Mouse (Mus musculus) embryonic stem cell, embryonic (primary cell): ENCODE measurements around the gene Sh3bp2.

Source experiments
- CTCF ChIA-PET, 4 experiments: fragments of 300-600 bp in 2 of 4; fragments of 350-600 bp in 2 of 4; sonication (Branson Sonifier 250); formaldehyde crosslinking; loops; one replicate each; lab custom pipeline; 2022; ENCODE audit warnings: inconsistent platforms in 2 of 4; lab: Charles Lee
- POLR2A ChIA-PET, 4 experiments: fragments of 300-600 bp in 2 of 4; fragments of 350-600 bp in 2 of 4; sonication (Branson Sonifier 250); formaldehyde crosslinking; loops; one replicate each; lab custom pipeline; 2022; ENCODE audit warnings: antibody characterized with exemption in 4 of 4, inconsistent platforms in 1 of 4; lab: Charles Lee

Sh3bp2 gene

GRCm38 (mm10) chr5:34592666-34593065 lies 67.0 kb downstream of the Sh3bp2 start:
- ChIA-PET POLR2A (interaction anchor here in 3 of 4 experiments (0.6 to 5.3 kb wide), 20 partner anchors 11 to 1057 kb away, joined by 3 to 53 read pairs (median 4); partner anchors contain the start of genes Add1 (in 2 of the 3), Grk4 (in 1 of the 3), Mfsd10 (in 1 of the 3) and Nop14 (in 1 of the 3)), CTCF (interaction anchor here in 3 of 4 experiments (0.5 to 1.4 kb wide), 4 partner anchors 9 to 51 kb away, joined by 3 to 4 read pairs (median 4); partner anchors contain the start of gene Mfsd10 (in 1 of the 3))

GRCm38 (mm10) chr5:34593202-34593727 lies 67.6 kb downstream of the Sh3bp2 start:
- ChIA-PET CTCF (interaction anchor here in 3 of 4 experiments (0.5 to 1.3 kb wide), 3 partner anchors 9 to 43 kb away, joined by 3 to 4 read pairs (median 4); partner anchors contain the start of gene Mfsd10 (in 1 of the 3)), POLR2A (interaction anchor here in 3 of 4 experiments (0.6 to 5.3 kb wide), 20 partner anchors 10 to 1057 kb away, joined by 3 to 53 read pairs (median 4); partner anchors contain the start of genes Add1 (in 2 of the 3), Grk4 (in 1 of the 3), Mfsd10 (in 1 of the 3) and Nop14 (in 1 of the 3))

GRCm38 (mm10) chr5:34604576-34604975 lies 78.9 kb downstream of the Sh3bp2 start:
- ChIA-PET POLR2A (interaction anchor here in 1 of 4 experiments (1.2 to 3.2 kb wide), 2 partner anchors 12 to 14 kb away, joined by 3 to 11 read pairs; no protein-coding TSS in a partner anchor), CTCF (interaction anchor here in 1 of 4 experiments (1.0 kb wide), 1 partner anchor 43 kb away, joined by 3 read pairs; no protein-coding TSS in a partner anchor)

- ChIA-PET POLR2A (interaction anchor here in 2 of 4 experiments (1.1 to 1.8 kb wide), 5 partner anchors 9 to 53 kb away, joined by 3 to 8 read pairs (median 4); partner anchors contain the start of genes Grk4 (in 2 of the 2), Nop14 (in 2 of the 2) and Mfsd10 (in 1 of the 2)), CTCF (interaction anchor here in 1 of 4 experiments (0.6 to 1.8 kb wide), 2 partner anchors 60 to 68 kb away, joined by 3 read pairs; no protein-coding TSS in a partner anchor)
Observed at GRCm38 (mm10) chr5:34607100-34607880, 81.7 kb downstream of the Sh3bp2 start.

GRCm38 (mm10) chr5:34608226-34608625 lies 82.6 kb downstream of the Sh3bp2 start:
- POLR2A ChIA-PET: interaction anchor here in 2 of 4 experiments (0.8 to 1.4 kb wide), 5 partner anchors 8 to 52 kb away, joined by 3 to 4 read pairs (median 3); partner anchors contain the start of genes Grk4 (in 1 of the 2) and Nop14 (in 1 of the 2)
- CTCF ChIA-PET: interaction anchor here in 2 of 4 experiments (0.6 kb wide), 2 partner anchors 29 to 61 kb away, joined by 3 to 4 read pairs; no protein-coding TSS in a partner anchor

GRCm38 (mm10) chr5:34609966-34610365 lies 84.3 kb downstream of the Sh3bp2 start:
- POLR2A ChIA-PET: interaction anchor here in 2 of 4 experiments (0.9 to 2.5 kb wide), 6 partner anchors 11 to 71 kb away, joined by 3 to 8 read pairs (median 4); partner anchors contain the start of genes Add1 (in 2 of the 2) and Mfsd10 (in 1 of the 2)

More at GRCm38 (mm10) chr5:34609966-34610365, 84.3 kb downstream of the Sh3bp2 start:
- CTCF ChIA-PET: interaction anchor here in 2 of 4 experiments (0.7 to 0.9 kb wide), 3 partner anchors 38 to 1412 kb away, joined by 3 read pairs; no protein-coding TSS in a partner anchor
